Mouse (Mus musculus): ENCODE measurements around the gene Sec23ip. TPM values are rescaled to one million over a fixed set of nuclear protein-coding genes. Genes with fewer than 3 reads are reported as not detected.

Gene Sec23ip
- total and polyA plus RNA-seq, 2 experiments: 7.2 to 27.2 TPM

DNA sequence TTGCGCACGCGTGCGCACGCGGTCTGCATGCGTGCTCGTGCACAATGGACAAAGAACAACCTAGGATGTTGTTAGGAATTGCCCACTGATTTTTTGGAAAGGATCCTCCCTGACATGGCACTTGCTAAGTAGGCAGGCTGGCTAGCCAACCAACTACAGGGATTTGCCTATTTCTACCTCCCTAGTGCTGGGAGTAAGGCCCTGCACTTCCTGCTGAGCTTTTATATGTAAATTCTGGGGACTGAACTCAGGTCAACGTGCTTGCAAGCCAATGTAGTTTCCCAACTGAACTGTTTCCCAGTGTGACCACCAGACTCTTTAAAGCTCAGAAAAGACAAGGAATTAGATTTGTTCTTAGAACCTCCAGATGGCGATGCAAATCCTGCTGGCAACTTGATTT is 17.7 kb upstream of the Sec23ip start:
- Histone ChIP-seq H3K27ac (replicated peaks; ENCODE audit: insufficient read depth, low read depth, low read length) (no peak overlapping the region), H3K27me3 (ENCODE audit: control insufficient read depth, insufficient read depth, low read length) (no peaks in the 10 kb centered on the region), H3K4me1 (ENCODE audit: control insufficient read depth, insufficient read depth, low read length) (peaks cover 5% of the 10 kb centered on the region; the same call in 1 of the 2 replicates), H3K79me2 (ENCODE audit: control insufficient read depth, insufficient read depth, low read length) (peaks cover 19% of the 10 kb centered on the region), H3K36me3 (ENCODE audit: control insufficient read depth, insufficient read depth, low read length) (peaks cover 15% of the 10 kb centered on the region), H3K4me3 (ENCODE audit: insufficient read depth, low read depth, low read length) (no peak overlapping the region), H3K9ac (ENCODE audit: low read depth, low read length) (no peak overlapping the region)
- no peak for TF ChIP-seq POLR2A (IDR thresholded peaks at IDR 0.05; ENCODE audit: extremely low read depth, insufficient read depth, low read length)
- TF ChIP-seq CTCF (IDR thresholded peaks at IDR 0.05; ENCODE audit: low read depth, low read length): no peak
- DNase-seq (ENCODE audit: extremely low read depth, low read depth, low spot score): no peak
- WGBS: 91% methylated on average over 10 of the region's 10 CpGs

DNA sequence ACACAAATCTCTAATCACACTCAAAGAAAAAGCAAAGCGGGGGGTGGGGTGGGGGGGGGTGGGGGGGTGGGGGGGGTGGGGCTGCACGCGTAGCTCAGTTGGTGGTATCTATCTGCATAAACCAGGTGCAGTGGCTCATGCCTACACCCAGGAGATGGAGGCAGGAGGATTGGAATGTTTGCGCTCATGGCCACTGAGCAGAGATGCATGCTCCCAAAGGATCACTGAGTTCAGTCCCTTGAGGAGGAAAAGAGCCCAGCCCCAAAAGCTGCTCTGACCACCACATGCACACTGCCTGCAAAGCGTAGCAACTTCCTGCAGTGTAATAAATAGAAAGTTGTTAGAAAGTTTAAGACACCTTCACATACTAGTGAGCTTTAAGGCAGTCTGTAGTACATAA is 17.0 kb upstream of the Sec23ip start:
- H3K36me3 ChIP-seq (ENCODE audit: control insufficient read depth, insufficient read depth, low read length): peaks cover 12% of the 10 kb centered on the region
- H3K4me3 ChIP-seq (ENCODE audit: insufficient read depth, low read depth, low read length): no peak overlapping the region
- H3K9ac ChIP-seq (ENCODE audit: low read depth, low read length): no peak overlapping the region
- no peak overlapping the region for H3K27ac ChIP-seq (replicated peaks; ENCODE audit: insufficient read depth, low read depth, low read length)
- H3K79me2 ChIP-seq (ENCODE audit: control insufficient read depth, insufficient read depth, low read length): peaks cover 24% of the 10 kb centered on the region
- H3K4me1 ChIP-seq (ENCODE audit: control insufficient read depth, insufficient read depth, low read length): peaks cover 6% of the 10 kb centered on the region; the same call in 1 of the 2 replicates
- no peaks in the 10 kb centered on the region for H3K27me3 ChIP-seq (ENCODE audit: control insufficient read depth, insufficient read depth, low read length)
- no peak for DNase-seq (ENCODE audit: extremely low read depth, low read depth, low spot score)
- TF ChIP-seq POLR2A (IDR thresholded peaks at IDR 0.05; ENCODE audit: extremely low read depth, insufficient read depth, low read length): no peak
- no peak for TF ChIP-seq CTCF (IDR thresholded peaks at IDR 0.05; ENCODE audit: low read depth, low read length)
- 91% methylated on average over 5 of the region's 5 CpGs for WGBS

DNA sequence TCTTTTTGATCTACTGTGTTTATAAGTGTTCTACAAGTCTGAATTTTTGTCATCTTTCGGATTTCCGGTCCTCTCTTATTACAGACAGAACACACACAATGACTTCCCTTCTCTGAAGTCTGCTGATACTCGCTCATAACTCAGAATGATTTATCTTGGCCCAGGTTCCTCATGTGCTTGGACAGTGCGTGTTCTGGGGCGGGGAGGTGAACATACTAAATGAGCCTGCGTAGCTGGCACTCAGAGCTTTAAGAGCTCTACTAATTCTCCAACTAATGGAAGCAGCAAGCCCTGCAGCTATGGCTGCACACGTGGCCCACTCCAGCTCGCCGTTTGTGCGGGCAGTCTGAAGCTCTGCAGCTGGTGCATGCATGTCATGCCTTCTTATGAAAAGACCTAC is 16.0 kb upstream of the Sec23ip start:
- H3K27ac ChIP-seq (replicated peaks; ENCODE audit: insufficient read depth, low read depth, low read length): no peak overlapping the region
- no peak for TF ChIP-seq POLR2A (IDR thresholded peaks at IDR 0.05; ENCODE audit: extremely low read depth, insufficient read depth, low read length)
- no peak for TF ChIP-seq CTCF (IDR thresholded peaks at IDR 0.05; ENCODE audit: low read depth, low read length)
- 50% methylated on average over 10 of the region's 10 CpGs for WGBS
- no peaks in the 10 kb centered on the region for H3K27me3 ChIP-seq (ENCODE audit: control insufficient read depth, insufficient read depth, low read length)
- H3K9ac ChIP-seq (ENCODE audit: low read depth, low read length): no peak overlapping the region
- peaks cover 32% of the 10 kb centered on the region for H3K79me2 ChIP-seq (ENCODE audit: control insufficient read depth, insufficient read depth, low read length)
- peaks cover 6% of the 10 kb centered on the region for H3K36me3 ChIP-seq (ENCODE audit: control insufficient read depth, insufficient read depth, low read length)
- no peak overlapping the region for H3K4me3 ChIP-seq (ENCODE audit: insufficient read depth, low read depth, low read length)
- peak; percentile 35 for DNase-seq (ENCODE audit: extremely low read depth, low read depth, low spot score)
- H3K4me1 ChIP-seq (ENCODE audit: control insufficient read depth, insufficient read depth, low read length): peaks cover 7% of the 10 kb centered on the region; the same call in 1 of the 2 replicates

DNA sequence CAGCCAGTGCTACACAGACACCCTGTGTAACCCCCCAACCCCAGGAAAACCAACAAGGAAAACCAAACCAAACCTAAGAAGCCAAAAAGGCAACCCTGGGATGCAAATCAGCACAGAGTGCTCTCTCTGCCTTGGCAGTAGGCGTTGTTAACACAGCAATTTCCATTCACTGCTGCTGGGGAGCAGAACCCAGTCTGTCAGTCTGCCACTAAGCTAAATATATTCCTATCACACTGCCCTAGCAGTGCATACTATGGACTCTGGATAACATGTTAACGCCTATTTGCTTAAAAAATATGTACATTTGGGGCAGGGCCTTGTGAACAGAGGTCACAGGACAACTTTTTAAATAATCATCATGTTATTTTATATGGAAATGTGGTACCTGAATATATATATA is 13.2 kb upstream of the Sec23ip start:
- 43% methylated on average over 2 of the region's 2 CpGs for WGBS
- Histone ChIP-seq H3K4me3 (ENCODE audit: insufficient read depth, low read depth, low read length) (no peak overlapping the region), H3K27ac (replicated peaks; ENCODE audit: insufficient read depth, low read depth, low read length) (no peak overlapping the region), H3K9ac (ENCODE audit: low read depth, low read length) (no peak overlapping the region), H3K4me1 (ENCODE audit: control insufficient read depth, insufficient read depth, low read length) (peaks cover 10% of the 10 kb centered on the region), H3K27me3 (ENCODE audit: control insufficient read depth, insufficient read depth, low read length) (no peaks in the 10 kb centered on the region), H3K79me2 (ENCODE audit: control insufficient read depth, insufficient read depth, low read length) (peaks cover 41% of the 10 kb centered on the region), H3K36me3 (ENCODE audit: control insufficient read depth, insufficient read depth, low read length) (no peaks in the 10 kb centered on the region)
- TF ChIP-seq CTCF (IDR thresholded peaks at IDR 0.05; ENCODE audit: low read depth, low read length) (no peak), POLR2A (IDR thresholded peaks at IDR 0.05; ENCODE audit: extremely low read depth, insufficient read depth, low read length) (no peak)
- DNase-seq (ENCODE audit: extremely low read depth, low read depth, low spot score): no peak

DNA sequence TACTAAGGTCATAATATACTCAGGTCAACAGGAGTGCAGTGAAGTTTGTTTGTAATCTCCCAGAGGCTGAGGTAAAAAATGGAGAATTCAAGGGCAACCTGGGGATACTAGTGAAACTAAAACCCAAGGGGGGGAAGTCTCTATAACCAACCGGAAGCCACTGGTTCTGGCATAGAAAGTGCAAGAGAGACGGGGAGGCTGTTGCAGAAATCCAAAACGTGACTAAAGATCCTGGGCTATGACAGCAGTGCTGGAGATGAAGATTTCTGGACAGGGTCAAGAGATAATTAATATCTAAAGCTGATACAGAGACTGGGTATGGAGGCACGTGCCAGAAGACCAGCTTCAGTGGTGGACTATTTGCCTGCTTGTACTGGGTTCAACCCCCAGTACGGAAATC is 6.7 kb upstream of the Sec23ip start:
- peaks cover 44% of the 10 kb centered on the region; the same call in 1 of the 2 replicates for H3K79me2 ChIP-seq (ENCODE audit: control insufficient read depth, insufficient read depth, low read length)
- H3K4me3 ChIP-seq (ENCODE audit: insufficient read depth, low read depth, low read length): no peak overlapping the region
- no peak for DNase-seq (ENCODE audit: extremely low read depth, low read depth, low spot score)
- TF ChIP-seq POLR2A (IDR thresholded peaks at IDR 0.05; ENCODE audit: extremely low read depth, insufficient read depth, low read length) (no peak), CTCF (IDR thresholded peaks at IDR 0.05; ENCODE audit: low read depth, low read length) (no peak)
- H3K9ac ChIP-seq (ENCODE audit: low read depth, low read length): no peak overlapping the region
- peaks cover 22% of the 10 kb centered on the region for H3K4me1 ChIP-seq (ENCODE audit: control insufficient read depth, insufficient read depth, low read length)
- no peak overlapping the region for H3K27ac ChIP-seq (replicated peaks; ENCODE audit: insufficient read depth, low read depth, low read length)
- whole genome bisulfite sequencing: 10% methylated on average over 5 of the region's 5 CpGs
- no peaks in the 10 kb centered on the region for H3K36me3 ChIP-seq (ENCODE audit: control insufficient read depth, insufficient read depth, low read length)
- H3K27me3 ChIP-seq (ENCODE audit: control insufficient read depth, insufficient read depth, low read length): no peaks in the 10 kb centered on the region

DNA sequence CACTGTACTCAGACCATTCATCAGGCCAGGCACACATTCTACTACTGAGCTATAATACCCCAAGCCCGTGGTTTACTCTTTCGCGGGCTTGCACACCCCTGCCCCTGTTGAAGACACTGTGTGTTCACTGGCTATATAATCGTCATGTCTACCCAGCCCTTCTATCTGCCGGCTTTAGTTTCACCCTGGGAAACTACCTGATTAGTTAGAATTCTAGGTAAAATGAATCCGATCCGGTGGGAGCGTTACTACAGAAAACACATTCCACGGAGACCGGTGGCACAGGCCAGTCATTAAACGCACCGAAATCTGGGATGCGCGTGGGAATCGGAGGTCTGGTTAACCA is 5.7 kb upstream of the Sec23ip start:
- no peak overlapping the region; the same call in 1 of the 2 replicates for H3K27ac ChIP-seq (replicated peaks; ENCODE audit: insufficient read depth, low read depth, low read length)
- no peak for DNase-seq (ENCODE audit: extremely low read depth, low read depth, low spot score)
- H3K36me3 ChIP-seq (ENCODE audit: control insufficient read depth, insufficient read depth, low read length): no peaks in the 10 kb centered on the region
- peaks cover 22% of the 10 kb centered on the region for H3K4me1 ChIP-seq (ENCODE audit: control insufficient read depth, insufficient read depth, low read length)
- H3K9ac ChIP-seq (ENCODE audit: low read depth, low read length): peak overlapping the region; percentile 92
- WGBS: 2% methylated on average over 15 of the region's 15 CpGs
- H3K4me3 ChIP-seq (ENCODE audit: insufficient read depth, low read depth, low read length): peak overlapping the region; percentile 98
- TF ChIP-seq POLR2A (IDR thresholded peaks at IDR 0.05; ENCODE audit: extremely low read depth, insufficient read depth, low read length) (no peak), CTCF (IDR thresholded peaks at IDR 0.05; ENCODE audit: low read depth, low read length) (no peak)
- peaks cover 37% of the 10 kb centered on the region; the same call in 1 of the 2 replicates for H3K79me2 ChIP-seq (ENCODE audit: control insufficient read depth, insufficient read depth, low read length)
- no peaks in the 10 kb centered on the region for H3K27me3 ChIP-seq (ENCODE audit: control insufficient read depth, insufficient read depth, low read length)

All from liver, adult 2 months (tissue).